Mouse (Mus musculus) kidney, adult 2 months (tissue): ENCODE results near the gene Muc13. TPM values are rescaled to one million over a fixed set of nuclear protein-coding genes. Genes with fewer than 3 reads are reported as not detected.

Experiments used
- DNase-seq: peaks from one replicate; pipeline ENCODE4 v3.0.0; 2021
- H3K27ac ChIP-seq: fragments of 200-500 bp; 2 replicates; pipeline ENCODE4 v1.5.1; 2012; ENCODE audit warnings: low read depth, low read length, control low read depth, inconsistent platforms; ENCODE audit not compliant: insufficient read depth
- H3K27me3 ChIP-seq: fragments of 200-500 bp; replicated peaks from 2 replicates; pipeline ENCODE4 v1.6.1; 2012; ENCODE audit warnings: mild to moderate bottlenecking, moderate library complexity, low read length, inconsistent platforms; ENCODE audit not compliant: control insufficient read depth, insufficient read depth
- H3K36me3 ChIP-seq: fragments of 200-500 bp; 2 replicates; pipeline ENCODE4 v1.6.1; 2012; ENCODE audit warnings: mild to moderate bottlenecking, moderate library complexity, low read length, inconsistent platforms; ENCODE audit not compliant: control insufficient read depth, insufficient read depth
- H3K4me1 ChIP-seq: fragments of 200-500 bp; 2 replicates; pipeline ENCODE4 v1.6.1; 2011; ENCODE audit warnings: low read length; ENCODE audit not compliant: control insufficient read depth, insufficient read depth
- H3K4me3 ChIP-seq: fragments of 200-500 bp; 2 replicates; pipeline ENCODE4 v1.5.1; 2011; ENCODE audit warnings: mild to moderate bottlenecking, low read depth, low read length, control low read depth; ENCODE audit not compliant: insufficient read depth
- CTCF ChIP-seq: fragments of 200-500 bp; conservative IDR thresholded peaks from 2 replicates; pipeline ENCODE4 v1.5.1; 2011; ENCODE audit warnings: low read depth, mild to moderate bottlenecking, control low read depth, low read length, moderate library complexity, mixed read lengths; ENCODE audit not compliant: insufficient read depth, insufficient read length
- POLR2A ChIP-seq: fragments of 200-500 bp; IDR thresholded peaks from one replicate; pipeline ENCODE4 v1.6.1; 2011; ENCODE audit warnings: low read depth, low read length, control low read depth
- WGBS: fragments of 180-500 bp; shearing (Covaris S2); methylation state at CpG from one replicate; pipeline ENCODE4 v1.1.7; 2018; 5-methylcytosine and 5-hydroxymethylcytosine counted together
- polyA plus RNA-seq: library from polyadenylated mRNA; depleted of rRNA; stranded (reverse); fragments of >200 nt; gene quantifications from 2 replicates; pipeline ENCODE4 v1.2.3, GENCODE M21; 2012; rRNA removed

Muc13 gene
- 0.10 and 0.11 TPM in 2 replicates for polyA plus RNA-seq

GRCm38 (mm10) chr16:33793846-33794791 is at the start of gene Muc13:
Muc13 (plus strand) TSS chr16:33794037.
- H3K27me3 ChIP-seq: no peaks in the 10 kb centered on the region
- no peak for TF ChIP-seq CTCF
- no peak for TF ChIP-seq POLR2A
- no peaks in the 10 kb centered on the region for H3K36me3 ChIP-seq
- H3K4me3 ChIP-seq: no peak within 1 kb of the TSS
- H3K27ac ChIP-seq: no peak within 1 kb of the TSS
- WGBS: 72% methylated on average over 10 of the region's 10 CpGs
- no peaks in the 10 kb centered on the region for H3K4me1 ChIP-seq
- DNase-seq: no peak

DNA sequence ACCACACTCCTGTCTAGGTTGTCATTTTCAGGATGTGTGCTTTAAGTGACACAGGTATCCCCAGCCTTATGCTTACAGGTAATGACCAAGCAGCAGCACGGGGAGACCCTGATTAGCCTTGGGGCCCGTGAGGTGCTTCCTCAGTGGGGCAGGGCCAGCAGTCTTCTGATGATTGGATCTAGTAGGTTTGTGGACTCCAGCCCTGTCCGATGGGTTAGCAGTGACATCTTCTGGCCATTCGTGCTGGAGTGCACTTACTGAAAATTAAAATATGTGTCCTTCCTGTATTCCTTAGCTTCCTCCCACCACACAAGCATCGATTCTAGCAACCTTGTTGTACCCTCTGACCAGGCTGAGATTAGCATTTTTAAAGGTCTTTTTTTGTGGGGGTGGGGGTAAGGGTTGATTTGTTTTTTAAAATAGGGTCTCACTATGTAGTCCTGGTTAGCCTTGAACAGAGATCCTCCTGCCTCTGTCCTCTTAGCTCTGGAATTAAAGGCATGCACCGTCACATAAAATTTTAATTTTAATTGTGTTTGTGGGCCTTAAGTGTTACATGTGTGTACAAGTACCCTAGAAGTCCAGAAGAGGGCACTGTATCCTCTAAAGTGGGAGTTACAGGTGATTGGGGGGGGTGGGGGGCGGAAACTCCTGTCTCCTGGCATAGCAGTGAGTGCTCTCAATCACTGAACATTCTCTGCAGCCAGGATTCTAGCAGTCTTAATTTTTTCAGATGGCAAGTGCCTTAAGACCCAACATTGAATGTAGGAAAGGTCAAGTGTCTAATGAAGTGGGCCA is 49.0 kb upstream of the Muc13 start:
- TF ChIP-seq POLR2A: no peak
- peak; percentile 63 for TF ChIP-seq CTCF
- no peaks in the 10 kb centered on the region for H3K27me3 ChIP-seq
- H3K36me3 ChIP-seq: no peaks in the 10 kb centered on the region
- WGBS: 53% methylated on average over 7 of the region's 7 CpGs
- no peaks in the 10 kb centered on the region for H3K4me1 ChIP-seq
- H3K27ac ChIP-seq: no peak overlapping the region
- DNase-seq: peak; percentile 38
- H3K4me3 ChIP-seq: no peak overlapping the region

GRCm38 (mm10) chr16:33745457-33745856 is 48.4 kb upstream of the Muc13 start:
- 73% methylated on average over 7 of the region's 7 CpGs for WGBS
- TF ChIP-seq CTCF (no peak), POLR2A (no peak)
- H3K27me3 ChIP-seq: no peaks in the 10 kb centered on the region
- H3K4me3 ChIP-seq: no peak overlapping the region
- no peaks in the 10 kb centered on the region for H3K36me3 ChIP-seq
- no peaks in the 10 kb centered on the region for H3K4me1 ChIP-seq
- no peak for DNase-seq
- H3K27ac ChIP-seq: no peak overlapping the region

DNA sequence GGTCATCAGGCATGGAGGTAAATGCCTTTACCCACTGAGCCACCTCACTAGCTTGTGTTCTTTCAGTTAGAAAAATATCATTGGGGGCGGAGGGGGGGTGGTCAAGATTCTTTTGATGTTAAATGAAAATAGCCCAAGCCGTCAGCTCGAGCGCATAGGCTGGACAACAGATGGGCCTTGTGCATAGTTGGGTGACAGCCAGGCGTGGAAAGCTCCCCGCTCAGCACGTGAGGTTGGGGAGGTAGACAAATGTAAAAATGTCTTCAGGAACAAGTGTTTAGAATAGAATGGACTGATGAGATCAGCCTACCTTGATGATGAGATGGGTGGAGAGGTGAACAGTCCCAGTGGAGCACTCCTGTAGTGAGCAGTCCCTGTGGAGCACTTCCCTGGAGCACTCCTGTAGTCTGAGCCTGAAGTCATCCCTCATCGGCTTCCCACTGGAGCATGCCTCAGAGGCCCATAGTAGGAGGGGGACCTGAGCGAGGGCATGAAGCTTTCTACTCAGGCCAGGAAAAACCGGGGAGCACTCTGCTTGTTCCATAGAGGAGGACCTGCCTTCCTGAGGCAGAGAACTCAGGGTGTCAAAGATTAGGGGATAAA is 47.7 kb upstream of the Muc13 start:
- no peaks in the 10 kb centered on the region for H3K27me3 ChIP-seq
- H3K36me3 ChIP-seq: no peaks in the 10 kb centered on the region
- no peak overlapping the region for H3K4me3 ChIP-seq
- 79% methylated on average over 10 of the region's 10 CpGs for WGBS
- no peak for DNase-seq
- H3K4me1 ChIP-seq: no peaks in the 10 kb centered on the region
- no peak for TF ChIP-seq POLR2A
- no peak for TF ChIP-seq CTCF
- H3K27ac ChIP-seq: no peak overlapping the region

- H3K4me3 ChIP-seq: no peak overlapping the region
- 75% methylated on average over 7 of the region's 7 CpGs for WGBS
These were observed 46.4 kb upstream of the Muc13 start for GRCm38 (mm10) chr16:33747346-33747954.

DNA sequence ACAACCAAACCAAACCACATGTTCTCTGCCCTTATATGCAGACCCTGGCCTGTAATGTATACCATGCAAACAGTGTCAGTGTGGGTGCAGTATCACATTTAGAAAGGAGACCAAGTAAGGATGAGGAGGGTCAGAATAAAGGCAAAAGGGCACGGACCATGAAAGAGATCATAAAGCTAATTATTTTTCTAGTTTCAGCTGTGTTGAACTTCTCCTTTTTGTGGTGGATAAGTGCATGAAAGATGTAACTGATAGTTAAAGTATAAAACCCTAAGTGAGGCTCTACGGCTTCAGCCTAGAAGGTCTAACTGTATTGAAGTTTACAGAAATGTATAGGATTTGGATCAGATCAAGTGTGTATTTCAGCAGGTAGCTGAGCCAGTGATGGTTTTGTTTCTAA is 45.8 kb upstream of the Muc13 start:
- no peaks in the 10 kb centered on the region for H3K36me3 ChIP-seq
- no peak overlapping the region for H3K4me3 ChIP-seq
- H3K4me1 ChIP-seq: no peaks in the 10 kb centered on the region
- H3K27ac ChIP-seq: no peak overlapping the region
- no peak for TF ChIP-seq POLR2A
- no peak for TF ChIP-seq CTCF
- no peaks in the 10 kb centered on the region for H3K27me3 ChIP-seq
- 91% methylated on average over 2 of the region's 2 CpGs for WGBS
- no peak for DNase-seq

More at GRCm38 (mm10) chr16:33747346-33747954, 46.4 kb upstream of the Muc13 start:
- Histone ChIP-seq H3K27me3 (no peaks in the 10 kb centered on the region), H3K27ac (no peak overlapping the region), H3K36me3 (no peaks in the 10 kb centered on the region), H3K4me1 (no peaks in the 10 kb centered on the region)
- no peak for TF ChIP-seq CTCF
- TF ChIP-seq POLR2A: no peak
- no peak for DNase-seq
